Mouse (Mus musculus) heart, postnatal 0 days (tissue): Measurements from ENCODE around the gene Mrpl22. TPM values are rescaled to one million over a fixed set of nuclear protein-coding genes. Genes with fewer than 3 reads are reported as not detected.

Experiments
- ATAC-seq: fragments of 200-750 bp; cut with Nextera tagmentation; 2 replicates; pipeline ENCODE4 v1.8.0; 2017; ENCODE audit warnings: low read depth, moderate number of reproducible peaks, moderate library complexity; ENCODE audit not compliant: insufficient read depth
- DNase-seq: peaks from one replicate; pipeline ENCODE4 v3.0.0-alpha.2; 2016; ENCODE audit warnings: low spot score
- H3K27ac ChIP-seq: fragments of 300-500 bp; sonication (generic); 2 replicates; pipeline ENCODE4 v1.5.1; 2014; ENCODE audit warnings: low read depth, mild to moderate bottlenecking
- H3K27me3 ChIP-seq: fragments of 300-500 bp; sonication (generic); 2 replicates; pipeline ENCODE4 v1.6.1; 2014; ENCODE audit warnings: low read length, mixed read lengths; ENCODE audit not compliant: control insufficient read depth, insufficient read depth
- H3K36me3 ChIP-seq: fragments of 300-500 bp; sonication (generic); replicated peaks from 2 replicates; pipeline ENCODE4 v1.6.1; 2014; ENCODE audit warnings: low read length, mixed read lengths; ENCODE audit not compliant: control insufficient read depth, insufficient read depth
- H3K4me1 ChIP-seq: fragments of 300-500 bp; sonication (generic); 2 replicates; pipeline ENCODE4 v1.6.1; 2014; ENCODE audit warnings: antibody characterized with exemption; ENCODE audit not compliant: control insufficient read depth, insufficient read depth
- H3K4me2 ChIP-seq: fragments of 300-500 bp; sonication (generic); 2 replicates; pipeline ENCODE4 v1.6.1; 2014; ENCODE audit warnings: low read depth, mild to moderate bottlenecking, low read length, moderate library complexity
- H3K4me3 ChIP-seq: fragments of 300-500 bp; sonication (generic); 2 replicates; pipeline ENCODE4 v1.5.1; 2014; ENCODE audit warnings: low read depth, low read length
- H3K9ac ChIP-seq: fragments of 300-500 bp; sonication (generic); replicated peaks from 2 replicates; pipeline ENCODE4 v1.6.1; 2014; ENCODE audit warnings: low read depth, low read length, mixed read lengths
- H3K9me3 ChIP-seq: fragments of 300-500 bp; sonication (generic); replicated peaks from 2 replicates; pipeline ENCODE4 v1.6.1; 2016; ENCODE audit warnings: low read length; ENCODE audit not compliant: control insufficient read depth
- CTCF ChIP-seq: IDR thresholded peaks from 2 replicates; pipeline ENCODE4 v1.5.1; 2016; ENCODE audit warnings: antibody characterized with exemption, control low read depth, low read depth
- EP300 ChIP-seq: IDR thresholded peaks from 2 replicates; pipeline ENCODE4 v1.6.1; 2016; ENCODE audit warnings: antibody characterized with exemption, low read depth
- WGBS: fragments of 180-500 bp; shearing (Covaris S2); extraction: QIAGEN DNeasy Blood & Tissue Kit; methylation state at CpG from one replicate; pipeline ENCODE4 v1.1.7; 2014; 5-methylcytosine and 5-hydroxymethylcytosine counted together
- polyA plus RNA-seq: library from polyadenylated mRNA; unstranded; fragments of >200 nt; fragmentation: Nextera tagmentation; extraction: Ambion mirVana; gene quantifications from 2 replicates; pipeline ENCODE4 v1.2.1, GENCODE M21; 2015
- total RNA-seq: library from RNA; depleted of rRNA; stranded (reverse); fragments of >200 nt; gene quantifications from 2 replicates; pipeline ENCODE4 v1.2.3, GENCODE M21; 2014; ENCODE audit warnings: low replicate concordance

Mrpl22 gene
- total and polyA plus RNA-seq, 2 experiments from 2014 or later, result 58.4 to 124 TPM

GRCm38 (mm10) chr11:58129302-58129843 is 42.1 kb upstream of the Mrpl22 start:
- Histone ChIP-seq H3K4me3 (no peak overlapping the region), H3K9me3 (no peaks in the 10 kb centered on the region), H3K9ac (no peak overlapping the region), H3K27ac (no peak overlapping the region), H3K36me3 (peaks cover 64% of the 10 kb centered on the region), H3K4me2 (no peak overlapping the region), H3K27me3 (no peaks in the 10 kb centered on the region), H3K4me1 (peaks cover 16% of the 10 kb centered on the region)
- WGBS, result 60% methylated on average over 6 of the region's 6 CpGs
- no peak for TF ChIP-seq EP300
- DNase-seq, result no peak
- no peak for ATAC-seq

GRCm38 (mm10) chr11:58132026-58132425 is 39.4 kb upstream of the Mrpl22 start:
- TF ChIP-seq CTCF, result no peak
- TF ChIP-seq EP300, result no peak
- no peaks in the 10 kb centered on the region for H3K27me3 ChIP-seq
- no peak for DNase-seq
- H3K4me3 ChIP-seq, result no peak overlapping the region
- H3K4me2 ChIP-seq, result no peak overlapping the region
- no peak for ATAC-seq
- H3K9me3 ChIP-seq, result no peaks in the 10 kb centered on the region
- WGBS, result 92% methylated on average over 3 of the region's 3 CpGs
- H3K36me3 ChIP-seq, result peaks cover 85% of the 10 kb centered on the region
- no peaks in the 10 kb centered on the region for H3K4me1 ChIP-seq
- H3K9ac ChIP-seq, result no peak overlapping the region
- no peak overlapping the region for H3K27ac ChIP-seq

- Histone ChIP-seq H3K4me2 (no peak overlapping the region), H3K27ac (no peak overlapping the region), H3K36me3 (peaks cover 83% of the 10 kb centered on the region), H3K4me1 (no peaks in the 10 kb centered on the region), H3K9me3 (no peaks in the 10 kb centered on the region), H3K4me3 (no peak overlapping the region), H3K27me3 (no peaks in the 10 kb centered on the region), H3K9ac (no peak overlapping the region)
- no peak for TF ChIP-seq EP300
- no peak for TF ChIP-seq CTCF
- no peak for DNase-seq
- no peak for ATAC-seq
Measured at GRCm38 (mm10) chr11:58134869-58135268, 36.6 kb upstream of the Mrpl22 start.

GRCm38 (mm10) chr11:58135296-58135695 is 36.2 kb upstream of the Mrpl22 start:
- no peaks in the 10 kb centered on the region for H3K27me3 ChIP-seq
- DNase-seq (no peak), ATAC-seq (no peak)
- no peak overlapping the region for H3K4me2 ChIP-seq
- no peaks in the 10 kb centered on the region for H3K4me1 ChIP-seq
- no peaks in the 10 kb centered on the region for H3K9me3 ChIP-seq
- peaks cover 79% of the 10 kb centered on the region for H3K36me3 ChIP-seq
- TF ChIP-seq EP300 (no peak), CTCF (no peak)
- H3K4me3 ChIP-seq, result no peak overlapping the region
- H3K9ac ChIP-seq, result no peak overlapping the region
- H3K27ac ChIP-seq, result no peak overlapping the region

- no peak overlapping the region for H3K4me2 ChIP-seq
- 77% methylated on average over 6 of the region's 6 CpGs for WGBS
- DNase-seq (no peak), ATAC-seq (no peak)
- H3K27me3 ChIP-seq, result no peaks in the 10 kb centered on the region
- H3K4me3 ChIP-seq, result no peak overlapping the region
- no peak overlapping the region for H3K9ac ChIP-seq
- H3K4me1 ChIP-seq, result no peaks in the 10 kb centered on the region
- peaks cover 83% of the 10 kb centered on the region for H3K36me3 ChIP-seq
- TF ChIP-seq EP300 (no peak), CTCF (no peak)
- no peak overlapping the region for H3K27ac ChIP-seq
- H3K9me3 ChIP-seq, result no peaks in the 10 kb centered on the region
Measured at GRCm38 (mm10) chr11:58136677-58137076, 34.8 kb upstream of the Mrpl22 start.

GRCm38 (mm10) chr11:58138821-58139220 is 32.6 kb upstream of the Mrpl22 start:
- WGBS, result 84% methylated on average over 11 of the region's 11 CpGs
- no peaks in the 10 kb centered on the region for H3K9me3 ChIP-seq
- H3K4me2 ChIP-seq, result no peak overlapping the region
- H3K4me1 ChIP-seq, result no peaks in the 10 kb centered on the region
- H3K36me3 ChIP-seq, result peaks cover 81% of the 10 kb centered on the region
- H3K27me3 ChIP-seq, result no peaks in the 10 kb centered on the region
- no peak overlapping the region for H3K4me3 ChIP-seq
- TF ChIP-seq CTCF (no peak), EP300 (no peak)
- H3K9ac ChIP-seq, result no peak overlapping the region
- ATAC-seq (no peak), DNase-seq (no peak)
- peak overlapping the region; percentile 56; the same call in 1 of the 2 replicates for H3K27ac ChIP-seq
